Comparison of ENCODE assay signal across 17 mouse cellular contexts in the genomic region with DNA sequence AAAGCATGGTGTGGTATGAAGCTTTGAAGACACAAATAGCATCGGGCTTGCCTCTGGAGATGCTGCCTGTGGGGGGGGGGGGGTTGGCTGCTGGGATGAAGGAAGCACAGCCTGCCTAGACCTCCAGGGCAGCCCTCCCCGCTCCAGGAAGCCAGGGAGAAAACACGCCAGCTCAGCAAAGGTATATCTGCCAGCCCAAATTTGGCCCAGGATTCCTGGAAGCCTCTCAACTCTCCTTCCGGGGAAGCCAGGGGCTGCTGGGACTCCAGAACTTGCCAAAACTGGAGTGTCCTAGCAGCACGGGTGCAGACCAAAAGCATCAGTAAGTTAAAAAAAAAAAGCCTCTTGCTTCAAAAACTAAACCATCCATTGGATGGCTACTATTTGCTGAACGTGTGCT. TPM values are rescaled to one million over a fixed set of nuclear protein-coding genes. Genes with fewer than 3 reads are reported as not detected.
"Had no signal": no experiment of that assay in that cellular context is flagged by ENCODE, and none has a peak within 500 bp of the region (broad histone marks: within the 10 kb centered on the region; RNA-seq: fewer than 3 reads in every experiment).

No protein-coding gene starts in this region.

- H3K27me3 ChIP-seq: limb, embryonic 13.5 days; midbrain, embryonic 13.5 days had no signal

- H3K27ac ChIP-seq: limb, embryonic 13.5 days; liver, embryonic 14.5 days; midbrain, embryonic 13.5 days; neural tube, embryonic 15.5 days; stomach, postnatal 0 days had no signal

- H3K4me3 ChIP-seq: limb, embryonic 13.5 days; midbrain, embryonic 13.5 days; myocyte; neural tube, embryonic 15.5 days had no signal

- H3K4me2 ChIP-seq: limb, embryonic 13.5 days; midbrain, embryonic 13.5 days; neural tube, embryonic 15.5 days had no signal

- H3K9me3 ChIP-seq: limb, embryonic 13.5 days; midbrain, embryonic 13.5 days; neural tube, embryonic 15.5 days had no signal

- ATAC-seq: midbrain, embryonic 13.5 days had no signal

- H3K4me1 ChIP-seq: limb, embryonic 13.5 days had no signal

- H3K9ac ChIP-seq: limb, embryonic 13.5 days; liver, embryonic 14.5 days; midbrain, embryonic 13.5 days; neural tube, embryonic 15.5 days had no signal

- H3K36me3 ChIP-seq: limb, embryonic 13.5 days; midbrain, embryonic 13.5 days; neural tube, embryonic 15.5 days had no signal

- DNase-seq: kidney, postnatal 25 days; layer of hippocampus, postnatal 36 days; lung, adult 18-20 months; right cerebral cortex, adult 18-20 months; right cerebral cortex, postnatal 25 days; thymus, adult 2 months; thymus, postnatal 25 days had no signal

RNA-seq across cellular contexts. Expression of gene Rph3a, which starts 37.6 kb away (rescaled TPM):
- polyA plus RNA-seq: liver, adult 2 months; liver, embryonic 14.5 days had no signal

RNA-seq across cellular contexts. Expression of gene Oas1d, which starts 57.9 kb away (rescaled TPM):
- polyA plus RNA-seq: kidney, embryonic 16.5 days; limb, embryonic 13.5 days; liver, adult 2 months; liver, embryonic 14.5 days; lung, embryonic 16.5 days; midbrain, embryonic 13.5 days; myocyte; neural tube, embryonic 11.5 days; neural tube, embryonic 15.5 days had no signal
